Mouse (Mus musculus) liver, adult 2 months (tissue): ENCODE measurements around the gene Cerk.

Source experiments
- CTCF ChIP-seq: fragments of 200-500 bp; IDR thresholded peaks from 2 replicates; pipeline ENCODE4 v1.5.1; 2011; ENCODE audit warnings: low read depth, low read length, control low read depth
- POLR2A ChIP-seq: fragments of 200-500 bp; IDR thresholded peaks from 2 replicates; pipeline ENCODE4 v1.6.1; 2011; ENCODE audit warnings: low read length, control low read depth; ENCODE audit not compliant: insufficient read depth; ENCODE audit errors: extremely low read depth

- TF ChIP-seq CTCF (peak; percentile 85), POLR2A (no peak)
Observed at GRCm38 (mm10) chr15:86140323-86140722, 45.6 kb downstream of the Cerk start.
